Mouse (Mus musculus): Measurements from ENCODE around the gene Cubn.

The Cubn gene

GRCm38 (mm10) chr2:13357885-13358552 lies 133.6 kb downstream of the Cubn start:
- peak in 1 of 2 experiments; percentile 24 for DNase-seq (ENCODE audit: low spot score in 2 of 2)

GRCm38 (mm10) chr2:13352775-13353174 lies 138.8 kb downstream of the Cubn start:
- DNase-seq (ENCODE audit: low spot score in 2 of 2): no peak

GRCm38 (mm10) chr2:13352112-13352728 lies 139.4 kb downstream of the Cubn start:
- no peak for DNase-seq (ENCODE audit: low spot score in 2 of 2)

- DNase-seq (ENCODE audit: low spot score in 2 of 2): no peak
Observed at GRCm38 (mm10) chr2:13342325-13342926, 149.2 kb downstream of the Cubn start.

DNA sequence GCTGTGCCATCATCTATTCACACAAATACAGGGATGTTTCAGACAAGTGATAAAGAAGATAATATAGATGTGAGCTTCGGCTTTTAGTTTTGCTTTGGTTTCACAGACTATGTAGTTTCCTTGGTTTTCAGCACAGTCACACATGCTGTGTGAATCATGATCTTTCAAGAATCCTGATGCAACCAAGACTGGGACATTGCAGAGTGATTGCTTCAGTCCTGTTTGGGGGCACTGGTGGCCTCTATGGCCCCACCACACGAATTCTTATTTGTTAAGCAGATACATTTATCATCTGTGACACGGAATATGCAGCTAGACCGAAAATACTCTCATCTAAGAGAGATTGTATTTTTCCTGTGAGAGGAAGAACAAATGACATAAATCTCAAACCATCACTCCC lies 156.2 kb downstream of the Cubn start:
- DNase-seq (ENCODE audit: low spot score in 2 of 2): no peak

DNA sequence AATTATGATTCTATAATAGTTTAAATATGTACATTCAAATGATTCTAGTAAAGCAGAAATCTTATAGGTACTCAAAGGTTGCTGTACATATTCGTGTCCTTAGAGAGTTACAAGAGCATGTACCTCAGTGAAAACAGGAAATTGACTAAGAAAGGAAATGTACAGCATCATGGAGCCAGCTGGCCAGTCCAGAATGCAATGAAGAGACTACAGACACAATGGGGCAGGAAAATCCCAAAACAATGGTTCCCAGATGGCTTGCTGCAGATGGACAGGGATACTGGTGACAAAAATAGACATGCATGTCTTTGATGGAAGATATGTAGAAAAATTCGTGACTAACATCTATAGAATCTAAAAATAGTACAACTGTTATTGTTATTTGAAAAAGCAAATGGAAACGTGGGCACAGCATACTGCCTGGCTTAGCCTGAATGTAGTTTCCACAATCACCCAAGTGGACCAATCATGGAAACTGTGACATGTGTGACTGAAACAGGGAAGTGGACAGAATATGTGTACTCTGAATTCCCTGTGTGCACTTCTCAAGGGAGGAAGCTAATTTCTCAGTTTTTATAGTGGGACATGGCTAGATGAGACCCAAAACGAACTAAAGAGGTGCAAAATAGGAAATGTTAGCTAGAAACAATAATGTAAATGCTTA lies 161.7 kb downstream of the Cubn start:
- DNase-seq (ENCODE audit: low spot score in 2 of 2): no peak

DNA sequence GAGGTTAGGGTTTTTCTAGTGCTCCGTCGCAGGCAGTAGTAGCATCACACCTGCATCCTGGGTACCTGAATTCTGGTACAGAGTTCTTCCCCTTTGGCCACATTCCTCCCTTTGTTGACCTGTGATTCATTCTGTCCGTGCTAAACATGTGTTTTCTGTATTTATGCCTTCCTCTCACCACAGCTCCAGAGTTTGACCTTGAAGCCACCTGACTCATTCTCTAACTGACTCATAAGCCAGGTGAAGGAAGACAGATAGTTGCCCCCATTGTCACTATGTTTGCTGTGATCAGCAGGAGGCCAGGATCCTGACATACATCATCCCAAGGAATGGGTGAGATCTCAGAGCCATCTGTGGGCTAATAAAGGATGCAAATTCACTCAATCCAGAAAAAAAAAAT lies 188.2 kb downstream of the Cubn start:
- DNase-seq (ENCODE audit: low spot score in 2 of 2): no peak

DNA sequence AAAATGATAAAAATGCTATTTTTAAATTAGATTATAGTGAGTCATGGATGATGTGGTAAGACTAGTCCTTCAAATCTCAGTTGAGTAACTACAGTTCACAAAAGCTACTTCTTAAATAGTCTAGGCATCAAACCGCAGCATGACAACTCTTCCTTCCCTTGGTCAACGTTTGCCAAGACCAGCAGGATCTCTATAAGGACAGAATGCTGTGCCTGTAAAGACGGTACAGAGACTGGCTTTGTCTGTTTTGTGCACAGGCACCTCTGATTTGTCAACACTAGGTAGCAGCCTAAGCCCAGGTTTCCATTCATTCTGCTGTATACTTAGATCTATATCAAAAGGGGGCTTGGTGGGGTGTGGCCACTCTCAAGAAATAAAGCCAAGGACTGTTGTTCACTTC lies 192.6 kb downstream of the Cubn start:
- DNase-seq (ENCODE audit: low spot score in 2 of 2): no peak

GRCm38 (mm10) chr2:13297733-13298132 lies 193.9 kb downstream of the Cubn start:
- DNase-seq (ENCODE audit: low spot score in 2 of 2): no peak

DNA sequence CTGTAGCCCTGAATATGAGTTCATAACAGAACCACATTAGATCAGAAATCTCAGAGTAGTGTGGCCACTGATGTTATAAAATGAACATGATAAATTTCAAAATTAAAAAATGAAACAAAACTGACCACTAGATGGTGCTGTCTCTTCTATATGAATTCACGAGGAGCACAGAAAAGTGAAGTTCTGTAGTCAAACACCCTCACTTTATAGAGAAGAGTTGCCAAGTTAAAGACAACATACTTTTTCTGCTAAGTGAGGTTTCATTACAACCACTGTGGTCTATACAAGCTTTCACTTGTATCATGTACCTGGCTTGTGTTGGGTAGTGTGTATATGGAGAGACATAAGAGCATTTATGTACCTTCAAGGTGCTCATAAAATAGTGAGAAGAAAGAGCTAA lies 201.0 kb downstream of the Cubn start:
- DNase-seq (ENCODE audit: low spot score in 2 of 2): no peak

DNA sequence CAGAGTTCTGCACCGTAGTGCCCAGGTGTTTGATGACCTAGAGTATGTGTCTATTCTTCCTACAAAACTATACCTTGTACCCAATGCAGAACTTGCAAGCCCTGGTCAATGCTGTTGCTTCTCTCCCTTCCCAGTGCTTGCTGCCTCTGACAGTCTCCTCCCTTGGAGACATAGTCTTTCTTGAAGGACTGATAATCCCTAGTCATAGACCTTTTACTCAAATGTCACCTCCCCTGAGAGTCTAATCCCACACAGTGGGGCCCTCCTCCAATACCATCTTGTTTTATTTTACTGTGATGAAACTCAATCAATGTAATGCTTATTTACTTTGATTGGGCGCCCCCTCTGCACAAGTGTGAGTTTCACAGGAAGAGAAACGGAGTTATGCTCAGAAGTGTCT lies 201.5 kb downstream of the Cubn start:
- DNase-seq (ENCODE audit: low spot score in 2 of 2): no peak

- no peak for DNase-seq (ENCODE audit: low spot score in 2 of 2)
Observed at GRCm38 (mm10) chr2:13278114-13278862, 213.3 kb downstream of the Cubn start.

GRCm38 (mm10) chr2:13275874-13276273 lies 215.7 kb downstream of the Cubn start:
- no peak for DNase-seq (ENCODE audit: low spot score in 2 of 2)

GRCm38 (mm10) chr2:13271165-13271957 lies 220.3 kb downstream of the Cubn start, which contains the start of gene Rsu1:
Rsu1 (minus strand) TSS chr2:13271415.
- DNase-seq (ENCODE audit: low spot score in 2 of 2): peak; percentile 76 to 87

DNA sequence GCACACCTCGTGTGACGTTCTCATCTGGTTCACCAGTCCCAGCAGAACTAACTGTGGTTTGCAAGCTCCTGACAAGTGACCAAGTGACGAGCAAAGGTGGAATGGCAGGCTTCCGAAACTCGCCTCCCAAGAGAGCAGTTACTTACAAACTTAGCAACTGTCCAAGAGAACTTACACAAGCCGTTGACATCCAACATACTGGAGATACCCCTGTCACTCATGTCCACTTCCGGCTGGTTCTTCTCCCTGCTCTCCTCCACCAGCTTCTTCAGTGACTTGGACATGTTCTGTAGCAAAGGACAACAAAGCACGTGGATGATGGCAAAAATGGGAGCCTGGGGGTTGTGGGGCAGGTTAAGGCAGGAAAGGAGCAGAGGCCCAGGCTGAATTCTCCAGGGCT lies 220.9 kb downstream of the Cubn start:
- DNase-seq (ENCODE audit: low spot score in 2 of 2): no peak

- no peak for DNase-seq (ENCODE audit: low spot score in 2 of 2)
Observed at GRCm38 (mm10) chr2:13268681-13269293, 222.8 kb downstream of the Cubn start.

- peak in 1 of 2 experiments; percentile 4 for DNase-seq (ENCODE audit: low spot score in 2 of 2)
Observed at GRCm38 (mm10) chr2:13264875-13265274, 226.7 kb downstream of the Cubn start.

- DNase-seq (ENCODE audit: low spot score in 2 of 2): no peak
Observed at GRCm38 (mm10) chr2:13263150-13263549, 228.5 kb downstream of the Cubn start.

GRCm38 (mm10) chr2:13258606-13259005 lies 233.0 kb downstream of the Cubn start:
- no peak for DNase-seq (ENCODE audit: low spot score in 2 of 2)

DNA sequence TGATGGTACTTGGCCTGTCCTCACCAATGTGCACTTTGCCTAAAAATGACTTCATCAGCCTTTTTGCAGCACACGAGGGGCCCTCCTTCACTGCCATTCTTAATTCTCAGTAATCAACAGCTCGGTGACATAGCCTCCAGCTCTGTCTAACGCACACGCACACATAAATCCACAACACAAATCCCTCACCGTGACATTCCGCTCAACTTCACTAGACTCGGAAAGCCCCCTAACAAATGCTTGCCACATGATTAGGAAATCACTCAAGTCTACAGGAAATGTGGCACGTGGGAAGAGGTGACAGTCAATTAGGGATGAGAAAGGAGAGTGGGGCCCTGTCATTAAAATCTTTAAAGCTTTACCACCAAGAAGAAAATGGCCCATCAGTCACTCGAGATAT lies 250.9 kb downstream of the Cubn start:
- DNase-seq (ENCODE audit: low spot score in 2 of 2): no peak

Measured in cerebellum, postnatal 4 days (tissue).